Comparison of ENCODE assay signal across 9 mouse cellular contexts in genomic region chr11:64599178-64599577, GRCm38 (mm10).
DNase-seq lines count a peak whose midpoint lies in the region; ATAC-seq and TF ChIP-seq lines count a peak whose summit lies in the region.
"Had no signal": no experiment of that assay in that cellular context is flagged by ENCODE, and none has a peak within 500 bp of the region (broad histone marks: within the 10 kb centered on the region; RNA-seq: fewer than 3 reads in every experiment).

No protein-coding gene starts in this region.

- WGBS in hindbrain, postnatal 0 days = 46% methylated on average over 3 of the region's 3 CpGs
- 74% methylated on average over 3 of the region's 3 CpGs for WGBS in hindbrain, embryonic 12.5 days
- WGBS in intestine, embryonic 15.5 days = 49% methylated on average over 3 of the region's 3 CpGs

- DNase-seq in hindbrain, postnatal 0 days (ENCODE audit: low spot score) = peak; percentile 43
- DNase-seq in adrenal gland, postnatal 4 days (ENCODE audit: low spot score in 2 of 2) = peak; percentile 33 to 53
- DNase-seq in heart, postnatal 10 days = peak; percentile 65 to 72
- peak; percentile 94 for DNase-seq in lung, postnatal 36 days
- no peak for DNase-seq in thymus, postnatal 36 days
- DNase-seq in layer of hippocampus, adult 18-20 months (ENCODE audit: low spot score in 2 of 2) = no peak

- no peaks in the 10 kb centered on the region for H3K9me3 ChIP-seq in hindbrain, postnatal 0 days (ENCODE audit: low read length)
- H3K9me3 ChIP-seq in hindbrain, embryonic 12.5 days (replicated peaks) = no peaks in the 10 kb centered on the region
- no peaks in the 10 kb centered on the region for H3K9me3 ChIP-seq in intestine, embryonic 15.5 days
- H3K9me3 ChIP-seq: limb, embryonic 13.5 days had no signal

- H3K4me2 ChIP-seq in hindbrain, postnatal 0 days (ENCODE audit: low read depth, low read length) = no peak overlapping the region
- H3K4me2 ChIP-seq in hindbrain, embryonic 12.5 days (replicated peaks) = no peak overlapping the region
- H3K4me2 ChIP-seq in intestine, embryonic 15.5 days (replicated peaks) = no peak overlapping the region
- H3K4me2 ChIP-seq: limb, embryonic 13.5 days had no signal

- no peaks in the 10 kb centered on the region for H3K27me3 ChIP-seq in hindbrain, postnatal 0 days (ENCODE audit: insufficient read depth, low read length)
- H3K27me3 ChIP-seq in hindbrain, embryonic 12.5 days = no peaks in the 10 kb centered on the region
- H3K27me3 ChIP-seq in intestine, embryonic 15.5 days (replicated peaks) = no peaks in the 10 kb centered on the region

- H3K4me1 ChIP-seq in hindbrain, postnatal 0 days (ENCODE audit: insufficient read depth, low read length) = no peaks in the 10 kb centered on the region
- H3K4me1 ChIP-seq in hindbrain, embryonic 12.5 days = peaks cover 7% of the 10 kb centered on the region
- 0 out of 2 replicates have a peak, but pooled peaks cover 8% of the 10 kb centered on the region for H3K4me1 ChIP-seq in intestine, embryonic 15.5 days (replicated peaks)

- H3K9ac ChIP-seq in hindbrain, postnatal 0 days (replicated peaks; ENCODE audit: low read length) = no peak overlapping the region
- no peak overlapping the region for H3K9ac ChIP-seq in hindbrain, embryonic 12.5 days
- H3K9ac ChIP-seq in intestine, embryonic 15.5 days = no peak overlapping the region
- H3K9ac ChIP-seq: limb, embryonic 13.5 days had no signal

- no peak for TF ChIP-seq CTCF in hindbrain, postnatal 0 days (IDR thresholded peaks at IDR 0.05; ENCODE audit: low read depth)

- no peak overlapping the region for H3K4me3 ChIP-seq in hindbrain, postnatal 0 days (ENCODE audit: low read length)
- no peak overlapping the region for H3K4me3 ChIP-seq in hindbrain, embryonic 12.5 days
- H3K4me3 ChIP-seq in intestine, embryonic 15.5 days (replicated peaks) = no peak overlapping the region
- H3K4me3 ChIP-seq: limb, embryonic 13.5 days had no signal

- H3K36me3 ChIP-seq in hindbrain, postnatal 0 days (ENCODE audit: insufficient read depth, low read length) = no peaks in the 10 kb centered on the region
- H3K36me3 ChIP-seq in hindbrain, embryonic 12.5 days = no peaks in the 10 kb centered on the region
- no peaks in the 10 kb centered on the region for H3K36me3 ChIP-seq in intestine, embryonic 15.5 days
- H3K36me3 ChIP-seq: limb, embryonic 13.5 days had no signal

- no peak overlapping the region for H3K27ac ChIP-seq in hindbrain, postnatal 0 days
- no peak overlapping the region for H3K27ac ChIP-seq in hindbrain, embryonic 12.5 days
- H3K27ac ChIP-seq in intestine, embryonic 15.5 days = no peak overlapping the region
- H3K27ac ChIP-seq: limb, embryonic 13.5 days had no signal

- intact Hi-C loops in heart, postnatal 10 days (cut with DNase I) = no loop called here

- no peak for ATAC-seq in hindbrain, postnatal 0 days
- ATAC-seq in hindbrain, embryonic 12.5 days (ENCODE audit: low FRiP score) = no peak
- no peak for ATAC-seq in intestine, embryonic 15.5 days

Comparison
In these comparisons a context has a peak if more than half of its experiments do, and no peak if none do; other contexts are left out.
1. DNase-seq: peak in hindbrain, postnatal 0 days (single experiment), adrenal gland, postnatal 4 days (2 of 2), heart, postnatal 10 days (2 of 2) and lung, postnatal 36 days (single experiment); none in thymus, postnatal 36 days (0 of 2) and layer of hippocampus, adult 18-20 months (0 of 2).